12 mouse cellular contexts compared by ENCODE assay signal in the genomic region with DNA sequence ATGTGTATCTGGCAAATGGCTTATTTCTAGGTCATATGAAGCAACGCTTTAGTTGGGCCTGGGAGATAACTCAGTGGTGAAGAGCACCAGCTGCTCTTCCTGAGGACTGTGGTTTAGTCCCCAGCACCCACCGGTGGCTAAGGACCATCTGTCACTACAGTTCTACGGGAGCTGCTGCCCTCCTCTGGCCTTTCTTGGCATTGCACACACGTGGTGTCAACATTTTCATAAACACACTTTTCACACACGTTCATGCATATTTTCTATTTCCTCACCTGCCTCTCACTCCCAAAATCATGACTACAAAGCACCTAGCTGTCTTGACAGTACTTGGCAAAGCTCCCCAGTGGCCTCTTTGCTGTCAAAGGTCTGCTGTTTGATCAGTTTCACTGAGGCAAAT. TPM values are rescaled to one million over a fixed set of nuclear protein-coding genes. Genes with fewer than 3 reads are reported as not detected.
DNase-seq lines count a peak whose midpoint lies in the region; ATAC-seq and TF ChIP-seq lines count a peak whose summit lies in the region.
"Had no signal": no experiment of that assay in that cellular context is flagged by ENCODE, and none has a peak within 500 bp of the region (broad histone marks: within the 10 kb centered on the region; RNA-seq: fewer than 3 reads in every experiment).

No protein-coding gene starts in this region.

- H3K4me1 ChIP-seq in hindbrain, postnatal 0 days (ENCODE audit: insufficient read depth, low read length): no peaks in the 10 kb centered on the region
- H3K4me1 ChIP-seq in hindbrain, embryonic 12.5 days: no peaks in the 10 kb centered on the region
- H3K4me1 ChIP-seq in midbrain, postnatal 0 days (ENCODE audit: insufficient read depth, low read length): no peaks in the 10 kb centered on the region
- H3K4me1 ChIP-seq in midbrain, embryonic 11.5 days (ENCODE audit: control insufficient read depth, insufficient read depth, low read length): no peaks in the 10 kb centered on the region
- H3K4me1 ChIP-seq: midbrain, embryonic 13.5 days had no signal

- peak; percentile 20; the same call in 1 of the 2 replicates for TF ChIP-seq CTCF in hindbrain, postnatal 0 days (IDR thresholded peaks at IDR 0.05; ENCODE audit: low read depth)
- peak; percentile 35; the same call in 1 of the 2 replicates for TF ChIP-seq CTCF in midbrain, postnatal 0 days (IDR thresholded peaks at IDR 0.05)

- WGBS in hindbrain, postnatal 0 days: 89% methylated on average over 5 of the region's 5 CpGs
- 87% methylated on average over 5 of the region's 5 CpGs for WGBS in hindbrain, embryonic 12.5 days
- WGBS in midbrain, postnatal 0 days: 88% methylated on average over 5 of the region's 5 CpGs
- WGBS in midbrain, embryonic 11.5 days: 83% methylated on average over 5 of the region's 5 CpGs

- no peaks in the 10 kb centered on the region for H3K27me3 ChIP-seq in hindbrain, postnatal 0 days (ENCODE audit: insufficient read depth, low read length)
- H3K27me3 ChIP-seq in hindbrain, embryonic 12.5 days: no peaks in the 10 kb centered on the region
- H3K27me3 ChIP-seq in midbrain, postnatal 0 days (ENCODE audit: insufficient read depth, low read length): no peaks in the 10 kb centered on the region
- no peaks in the 10 kb centered on the region for H3K27me3 ChIP-seq in midbrain, embryonic 11.5 days (ENCODE audit: control insufficient read depth, insufficient read depth, low read length)
- H3K27me3 ChIP-seq: lung, embryonic 15.5 days; midbrain, embryonic 13.5 days had no signal

- H3K27ac ChIP-seq in hindbrain, postnatal 0 days: no peak overlapping the region
- H3K27ac ChIP-seq in hindbrain, embryonic 12.5 days: no peak overlapping the region
- no peak overlapping the region for H3K27ac ChIP-seq in midbrain, postnatal 0 days (ENCODE audit: low read depth, low read length)
- H3K27ac ChIP-seq in midbrain, embryonic 11.5 days (ENCODE audit: low read depth, low read length): no peak overlapping the region
- H3K27ac ChIP-seq: macrophage; midbrain, embryonic 13.5 days had no signal

- H3K4me2 ChIP-seq in hindbrain, postnatal 0 days (ENCODE audit: low read depth, low read length): no peak overlapping the region
- H3K4me2 ChIP-seq in hindbrain, embryonic 12.5 days (replicated peaks): no peak overlapping the region
- H3K4me2 ChIP-seq in midbrain, postnatal 0 days (ENCODE audit: low read depth, low read length, poor library complexity, severe bottlenecking): no peak overlapping the region
- no peak overlapping the region for H3K4me2 ChIP-seq in midbrain, embryonic 11.5 days
- H3K4me2 ChIP-seq: lung, embryonic 15.5 days; midbrain, embryonic 13.5 days had no signal

- H3K9me3 ChIP-seq in hindbrain, postnatal 0 days (ENCODE audit: low read length): peaks cover 7% of the 10 kb centered on the region; the same call in 1 of the 2 replicates
- peaks cover 10% of the 10 kb centered on the region; the same call in 1 of the 2 replicates for H3K9me3 ChIP-seq in hindbrain, embryonic 12.5 days (replicated peaks)
- no peaks in the 10 kb centered on the region for H3K9me3 ChIP-seq in midbrain, postnatal 0 days (ENCODE audit: low read length)
- H3K9me3 ChIP-seq in midbrain, embryonic 11.5 days (ENCODE audit: control insufficient read depth, low read length): no peaks in the 10 kb centered on the region; the same call in 1 of the 2 replicates
- H3K9me3 ChIP-seq: lung, embryonic 15.5 days had no signal

- H3K4me3 ChIP-seq in hindbrain, postnatal 0 days (ENCODE audit: low read length): no peak overlapping the region
- no peak overlapping the region for H3K4me3 ChIP-seq in hindbrain, embryonic 12.5 days
- H3K4me3 ChIP-seq in midbrain, postnatal 0 days (ENCODE audit: low read depth, low read length): no peak overlapping the region
- H3K4me3 ChIP-seq in midbrain, embryonic 11.5 days (ENCODE audit: low read depth, low read length): no peak overlapping the region
- H3K4me3 ChIP-seq: lung, embryonic 15.5 days; midbrain, embryonic 13.5 days had no signal

- ATAC-seq in hindbrain, postnatal 0 days: no peak
- ATAC-seq in hindbrain, embryonic 12.5 days (ENCODE audit: low FRiP score): no peak
- no peak for ATAC-seq in midbrain, postnatal 0 days (ENCODE audit: low FRiP score)
- no peak for ATAC-seq in midbrain, embryonic 11.5 days (ENCODE audit: low FRiP score)
- ATAC-seq in megakaryocyte-erythroid progenitor cell, adult 5-6 weeks (replicated peaks; ENCODE audit: low FRiP score, low TSS enrichment, poor library complexity, severe bottlenecking): no peak
- ATAC-seq: intestine, embryonic 16.5 days; midbrain, embryonic 13.5 days had no signal

- no peak for DNase-seq in hindbrain, postnatal 0 days (ENCODE audit: low spot score)
- DNase-seq in midbrain, postnatal 0 days (ENCODE audit: low spot score): no peak
- DNase-seq in midbrain, embryonic 11.5 days (ENCODE audit: low spot score, missing footprints): no peak
- DNase-seq in R1 (ENCODE audit: low read depth, low spot score): peak; percentile 23
- no peak for DNase-seq in urinary bladder, postnatal 10 days (ENCODE audit: low spot score)
- DNase-seq: kidney, postnatal 14 days had no signal

- no peaks in the 10 kb centered on the region for H3K36me3 ChIP-seq in hindbrain, postnatal 0 days (ENCODE audit: insufficient read depth, low read length)
- H3K36me3 ChIP-seq in hindbrain, embryonic 12.5 days: no peaks in the 10 kb centered on the region
- no peaks in the 10 kb centered on the region for H3K36me3 ChIP-seq in midbrain, postnatal 0 days (ENCODE audit: insufficient read depth, low read length)
- no peaks in the 10 kb centered on the region for H3K36me3 ChIP-seq in midbrain, embryonic 11.5 days (ENCODE audit: control insufficient read depth, insufficient read depth, low read length)
- H3K36me3 ChIP-seq: lung, embryonic 15.5 days; midbrain, embryonic 13.5 days had no signal

- H3K9ac ChIP-seq in hindbrain, postnatal 0 days (replicated peaks; ENCODE audit: low read length): no peak overlapping the region
- H3K9ac ChIP-seq in hindbrain, embryonic 12.5 days: no peak overlapping the region
- H3K9ac ChIP-seq in midbrain, postnatal 0 days (replicated peaks; ENCODE audit: low read length, poor library complexity, severe bottlenecking): no peak overlapping the region
- no peak overlapping the region for H3K9ac ChIP-seq in midbrain, embryonic 11.5 days (ENCODE audit: low read length)
- H3K9ac ChIP-seq: lung, embryonic 15.5 days; midbrain, embryonic 13.5 days had no signal

RNA-seq across cellular contexts. Expression of gene Vcam1, which starts 37.8 kb away (rescaled TPM):
- 35.4 and 45.3 TPM in 2 replicates for total RNA-seq in hindbrain, postnatal 0 days (2014; rRNA removed)
- polyA plus RNA-seq in hindbrain, postnatal 0 days (2015; fragmentation: Nextera tagmentation; extraction: Ambion mirVana): 40.7 and 43.5 TPM in 2 replicates
- polyA plus RNA-seq in hindbrain, embryonic 12.5 days (2016; fragmentation: Nextera tagmentation; extraction: Ambion mirVana): 81.2 and 90.2 TPM in 2 replicates
- total RNA-seq in midbrain, postnatal 0 days (2014; rRNA removed): 36.2 and 46.4 TPM in 2 replicates
- polyA plus RNA-seq in midbrain, postnatal 0 days (2015; fragmentation: Nextera tagmentation; extraction: Ambion mirVana): 34.4 and 37.5 TPM in 2 replicates
- 54.2 and 62.9 TPM in 2 replicates for polyA plus RNA-seq in midbrain, embryonic 11.5 days (2014; fragmentation: Nextera tagmentation; extraction: Ambion mirVana)
- not detected in 2 replicates for total RNA-seq in megakaryocyte-erythroid progenitor cell, adult 5-6 weeks (2014; fragmentation: Nextera tagmentation)
- 0.33 and 0.72 TPM in 2 replicates for total RNA-seq in megakaryocyte-erythroid progenitor cell, adult 5-6 weeks (2017)
